Mouse (Mus musculus): Measurements from ENCODE around the gene Lpxn.

The Lpxn gene

GRCm38 (mm10) chr19:12805730-12806129 lies 9.7 kb downstream of the Lpxn start:
- DNase-seq: no peak

GRCm38 (mm10) chr19:12806214-12806613 lies 10.2 kb downstream of the Lpxn start:
- no peak for DNase-seq

- no peak for DNase-seq
Observed at GRCm38 (mm10) chr19:12812644-12813364, 16.8 kb downstream of the Lpxn start.

GRCm38 (mm10) chr19:12813883-12814282 lies 17.9 kb downstream of the Lpxn start:
- DNase-seq: no peak

GRCm38 (mm10) chr19:12818507-12818906 lies 22.5 kb downstream of the Lpxn start:
- DNase-seq: no peak

GRCm38 (mm10) chr19:12820383-12820782 lies 24.4 kb downstream of the Lpxn start:
- DNase-seq: no peak

- DNase-seq: no peak
Observed at GRCm38 (mm10) chr19:12824549-12824948, 28.6 kb downstream of the Lpxn start.

- DNase-seq: no peak
Observed at GRCm38 (mm10) chr19:12830823-12831430, 34.9 kb downstream of the Lpxn start.

GRCm38 (mm10) chr19:12831559-12831958 lies 35.6 kb downstream of the Lpxn start:
- no peak for DNase-seq

- DNase-seq: no peak
Observed at GRCm38 (mm10) chr19:12833625-12834024, 37.6 kb downstream of the Lpxn start.

GRCm38 (mm10) chr19:12838507-12838906 lies 42.5 kb downstream of the Lpxn start:
- no peak for DNase-seq

GRCm38 (mm10) chr19:12846382-12846781 lies 50.4 kb downstream of the Lpxn start, which contains the start of gene Gm5244:
Gm5244 (plus strand) TSS chr19:12846682.
- DNase-seq: no peak

- DNase-seq: no peak
Observed at GRCm38 (mm10) chr19:12856983-12857382, 61.0 kb downstream of the Lpxn start, which contains the start of gene Olfr1444. Olfr1444 (plus strand) TSS chr19:12857283.
